ENCODE assay signal across 11 mouse cellular contexts in genomic region chr5:130924245-130924827, GRCm38 (mm10).
A peak's percentile ranks its signal among the peaks of the same experiment; 100 is the strongest.
DNase-seq lines count a peak whose midpoint lies in the region; ATAC-seq and TF ChIP-seq lines count a peak whose summit lies in the region.
"Had no signal": no experiment of that assay in that cellular context is flagged by ENCODE, and none has a peak within 500 bp of the region (broad histone marks: within the 10 kb centered on the region; RNA-seq: fewer than 3 reads in every experiment).

No protein-coding gene starts in this region.

- DNase-seq in Muller cell, postnatal 12 days (ENCODE audit: inconsistent ontology term), result peak; percentile 65
- DNase-seq in kidney, postnatal 0 days (ENCODE audit: low spot score), result peak; percentile 37
- DNase-seq in thymus, adult 2 months, result no peak
- DNase-seq in retina, embryonic 14.5 days (ENCODE audit: low spot score), result no peak
- no peak for DNase-seq in urinary bladder, postnatal 10 days (ENCODE audit: low spot score)
- no peak for DNase-seq in cerebellum, adult 18-20 months
- DNase-seq: lung, postnatal 14 days had no signal

- ATAC-seq in forebrain, embryonic 15.5 days (replicated peaks), result peak; percentile 93
- peak; percentile 49; the same call in 1 of the 2 replicates for ATAC-seq in kidney, postnatal 0 days (replicated peaks; ENCODE audit: low FRiP score, low read depth)
- ATAC-seq: inflammation-experienced regulatory T-cells, adult 6 months had no signal

- no peak for TF ChIP-seq POLR2A in ES-Bruce4 (IDR thresholded peaks at IDR 0.05; ENCODE audit: insufficient read depth, low read length)
- TF ChIP-seq POLR2A in thymus, adult 2 months (IDR thresholded peaks at IDR 0.05; ENCODE audit: control insufficient read depth, extremely low read depth, insufficient read depth, low read length, poor library complexity), result no peak

- no peak overlapping the region for H3K4me3 ChIP-seq in ES-Bruce4 (ENCODE audit: low read depth, low read length)
- no peak overlapping the region for H3K4me3 ChIP-seq in forebrain, embryonic 15.5 days
- H3K4me3 ChIP-seq in kidney, postnatal 0 days (replicated peaks; ENCODE audit: low read depth, low read length), result no peak overlapping the region
- no peak overlapping the region for H3K4me3 ChIP-seq in thymus, adult 2 months (ENCODE audit: control insufficient read depth, insufficient read depth, low read length)
- H3K4me3 ChIP-seq: limb, embryonic 12.5 days had no signal

- peaks cover 3% of the 10 kb centered on the region for H3K4me1 ChIP-seq in ES-Bruce4 (ENCODE audit: control insufficient read depth, insufficient read depth, low read length)
- peaks cover 12% of the 10 kb centered on the region for H3K4me1 ChIP-seq in forebrain, embryonic 15.5 days
- H3K4me1 ChIP-seq in kidney, postnatal 0 days (replicated peaks; ENCODE audit: insufficient read depth, low read length), result no peaks in the 10 kb centered on the region
- no peaks in the 10 kb centered on the region for H3K4me1 ChIP-seq in thymus, adult 2 months (replicated peaks; ENCODE audit: control insufficient read depth, insufficient read depth, low read length)

- H3K36me3 ChIP-seq in ES-Bruce4 (ENCODE audit: control insufficient read depth, insufficient read depth, low read length, poor library complexity, severe bottlenecking), result no peaks in the 10 kb centered on the region
- H3K36me3 ChIP-seq in forebrain, embryonic 15.5 days, result no peaks in the 10 kb centered on the region
- no peaks in the 10 kb centered on the region for H3K36me3 ChIP-seq in kidney, postnatal 0 days (ENCODE audit: insufficient read depth, low read length)
- H3K36me3 ChIP-seq in thymus, adult 2 months (ENCODE audit: control insufficient read depth, insufficient read depth, low read length), result no peaks in the 10 kb centered on the region
- H3K36me3 ChIP-seq: limb, embryonic 12.5 days had no signal

- H3K9ac ChIP-seq in ES-Bruce4 (ENCODE audit: low read depth, poor library complexity, severe bottlenecking), result no peak overlapping the region
- no peak overlapping the region for H3K9ac ChIP-seq in forebrain, embryonic 15.5 days (replicated peaks)
- H3K9ac ChIP-seq in kidney, postnatal 0 days (ENCODE audit: low read depth, low read length), result no peak overlapping the region
- H3K9ac ChIP-seq: limb, embryonic 12.5 days had no signal

- no peak overlapping the region for H3K4me2 ChIP-seq in forebrain, embryonic 15.5 days (replicated peaks)
- no peak overlapping the region for H3K4me2 ChIP-seq in kidney, postnatal 0 days (ENCODE audit: low read length)
- H3K4me2 ChIP-seq: limb, embryonic 12.5 days had no signal

- H3K9me3 ChIP-seq in ES-Bruce4 (replicated peaks; ENCODE audit: control insufficient read depth, insufficient read depth, low read length, poor library complexity, severe bottlenecking), result peaks cover 6% of the 10 kb centered on the region; the same call in 1 of the 2 replicates
- H3K9me3 ChIP-seq in forebrain, embryonic 15.5 days, result no peaks in the 10 kb centered on the region
- H3K9me3 ChIP-seq in kidney, postnatal 0 days (replicated peaks; ENCODE audit: low read length), result no peaks in the 10 kb centered on the region

- no peak for TF ChIP-seq CTCF in ES-Bruce4 (IDR thresholded peaks at IDR 0.05; ENCODE audit: low read depth, low read length)
- TF ChIP-seq CTCF in kidney, postnatal 0 days (IDR thresholded peaks at IDR 0.05; ENCODE audit: low read depth), result no peak
- TF ChIP-seq CTCF in thymus, adult 2 months (IDR thresholded peaks at IDR 0.05; ENCODE audit: borderline replicate concordance, control insufficient read depth, extremely low read depth, insufficient read depth, low read length, poor library complexity), result no peak

- 5% methylated on average over 2 of the region's 2 CpGs for WGBS in forebrain, embryonic 15.5 days
- WGBS in kidney, postnatal 0 days, result 25% methylated on average over 2 of the region's 2 CpGs
- 32% methylated on average over 2 of the region's 2 CpGs for WGBS in thymus, adult 2 months

- no peak for TF ChIP-seq EP300 in ES-Bruce4 (IDR thresholded peaks at IDR 0.05; ENCODE audit: insufficient read depth, low read depth, low read length)

- H3K27ac ChIP-seq in ES-Bruce4 (ENCODE audit: insufficient read depth, low read length), result peak overlapping the region; percentile 55
- H3K27ac ChIP-seq in forebrain, embryonic 15.5 days (replicated peaks), result peak overlapping the region; percentile 49
- no peak overlapping the region for H3K27ac ChIP-seq in kidney, postnatal 0 days
- H3K27ac ChIP-seq in thymus, adult 2 months (ENCODE audit: control insufficient read depth, insufficient read depth, low read length), result no peak overlapping the region
- H3K27ac ChIP-seq: limb, embryonic 12.5 days had no signal

- no peaks in the 10 kb centered on the region for H3K27me3 ChIP-seq in ES-Bruce4 (ENCODE audit: control insufficient read depth, insufficient read depth, low read length, poor library complexity, severe bottlenecking)
- no peaks in the 10 kb centered on the region for H3K27me3 ChIP-seq in forebrain, embryonic 15.5 days
- H3K27me3 ChIP-seq in kidney, postnatal 0 days (ENCODE audit: insufficient read depth, low read length), result no peaks in the 10 kb centered on the region
- H3K27me3 ChIP-seq in thymus, adult 2 months (ENCODE audit: control insufficient read depth, insufficient read depth, low read length), result no peaks in the 10 kb centered on the region
- H3K27me3 ChIP-seq: limb, embryonic 12.5 days had no signal

Comparison
In these comparisons a context has a peak if more than half of its experiments do, and no peak if none do; other contexts are left out.
1. H3K27ac ChIP-seq: peak in ES-Bruce4 (single experiment) and forebrain, embryonic 15.5 days (single experiment); none in kidney, postnatal 0 days (single experiment) and thymus, adult 2 months (single experiment).
2. DNase-seq: peak in Muller cell, postnatal 12 days (single experiment) and kidney, postnatal 0 days (single experiment); none in thymus, adult 2 months (single experiment), retina, embryonic 14.5 days (single experiment), urinary bladder, postnatal 10 days (single experiment) and cerebellum, adult 18-20 months (0 of 2).